Mouse (Mus musculus) kidney, embryonic 16.5 days (tissue): ENCODE data around the gene Smc2. TPM values are rescaled to one million over a fixed set of nuclear protein-coding genes. Genes with fewer than 3 reads are reported as not detected.
"Not testable (repeated sequence)": the region's sequence is repeated elsewhere in the genome, so short reads cannot be mapped to it uniquely, and the experiment has no call there.

ENCODE experiments used
- ATAC-seq: fragments of 200-750 bp; cut with Nextera tagmentation; 2 replicates; pipeline ENCODE4 v1.8.0; 2017; ENCODE audit warnings: moderate TSS enrichment; ENCODE audit not compliant: low FRiP score, low TSS enrichment
- H3K27ac ChIP-seq: fragments of 300-500 bp; sonication (generic); 2 replicates; pipeline ENCODE4 v1.5.1; 2014; ENCODE audit warnings: low read length
- H3K27me3 ChIP-seq: fragments of 300-500 bp; sonication (generic); 2 replicates; pipeline ENCODE4 v1.6.1; 2014; ENCODE audit warnings: low read length, control low read depth, mixed read lengths; ENCODE audit not compliant: insufficient read depth
- H3K36me3 ChIP-seq: fragments of 300-500 bp; sonication (generic); 2 replicates; pipeline ENCODE4 v1.6.1; 2014; ENCODE audit warnings: low read length, control low read depth, mixed read lengths; ENCODE audit not compliant: insufficient read depth
- H3K4me1 ChIP-seq: fragments of 300-500 bp; sonication (generic); 2 replicates; pipeline ENCODE4 v1.6.1; 2014; ENCODE audit warnings: low read length, control low read depth, mixed read lengths; ENCODE audit not compliant: insufficient read depth
- H3K4me2 ChIP-seq: fragments of 300-500 bp; sonication (generic); replicated peaks from 2 replicates; pipeline ENCODE4 v1.6.1; 2014; ENCODE audit warnings: low read depth, low read length
- H3K4me3 ChIP-seq: fragments of 300-500 bp; sonication (generic); 2 replicates; pipeline ENCODE4 v1.5.1; 2014; ENCODE audit warnings: mild to moderate bottlenecking, low read length
- H3K9ac ChIP-seq: fragments of 300-500 bp; sonication (generic); replicated peaks from 2 replicates; pipeline ENCODE4 v1.6.1; 2014; ENCODE audit warnings: low read length
- H3K9me3 ChIP-seq: fragments of 300-500 bp; sonication (generic); 2 replicates; pipeline ENCODE4 v1.6.1; 2016; ENCODE audit warnings: low read length, control low read depth
- WGBS: fragments of 180-500 bp; shearing (Covaris S2); extraction: QIAGEN DNeasy Blood & Tissue Kit; methylation state at CpG from one replicate; pipeline ENCODE4 v1.1.7; 2014; 5-methylcytosine and 5-hydroxymethylcytosine counted together
- polyA plus RNA-seq: library from polyadenylated mRNA; unstranded; fragments of >200 nt; fragmentation: Nextera tagmentation; extraction: Ambion mirVana; gene quantifications from 2 replicates; pipeline ENCODE4 v1.2.1, GENCODE M21; 2015

The Smc2 gene
- polyA plus RNA-seq, result 154 and 180 TPM in 2 replicates

- Histone ChIP-seq H3K9me3 (no peaks in the 10 kb centered on the region), H3K9ac (peak within 1 kb of the TSS; percentile 69), H3K27me3 (no peaks in the 10 kb centered on the region), H3K36me3 (peaks cover 19% of the 10 kb centered on the region), H3K4me2 (peak within 1 kb of the TSS; percentile 57), H3K4me3 (peak within 1 kb of the TSS; percentile 93), H3K27ac (peak within 1 kb of the TSS; percentile 51), H3K4me1 (peaks cover 8% of the 10 kb centered on the region)
- peak; percentile 99 for ATAC-seq
- WGBS, result under 1% methylated on average over 53 of the region's 53 CpGs
Observed at GRCm38 (mm10) chr4:52438886-52439664, at the start of gene Smc2. TSS of gene Smc2 (plus strand) at chr4:52439243.

- no peaks in the 10 kb centered on the region for H3K36me3 ChIP-seq
- H3K27ac ChIP-seq, result no peak overlapping the region
- H3K27me3 ChIP-seq, result no peaks in the 10 kb centered on the region
- H3K4me1 ChIP-seq, result no peaks in the 10 kb centered on the region
- no peaks in the 10 kb centered on the region for H3K9me3 ChIP-seq
- no peak overlapping the region for H3K4me3 ChIP-seq
- no peak overlapping the region for H3K9ac ChIP-seq
- 81% methylated on average over 2 of the region's 2 CpGs for WGBS
- no peak for ATAC-seq
- H3K4me2 ChIP-seq, result no peak overlapping the region
Observed at GRCm38 (mm10) chr4:52411587-52411986, 27.5 kb upstream of the Smc2 start.

- WGBS, result 46% methylated on average over 4 of the region's 4 CpGs
- Histone ChIP-seq H3K4me3 (no peak overlapping the region), H3K27me3 (no peaks in the 10 kb centered on the region), H3K9me3 (no peaks in the 10 kb centered on the region), H3K4me1 (no peaks in the 10 kb centered on the region), H3K4me2 (no peak overlapping the region), H3K36me3 (no peaks in the 10 kb centered on the region), H3K9ac (no peak overlapping the region), H3K27ac (no peak overlapping the region)
- no peak for ATAC-seq
Observed at GRCm38 (mm10) chr4:52423653-52424052, 15.4 kb upstream of the Smc2 start.

- Histone ChIP-seq H3K9me3 (no peaks in the 10 kb centered on the region), H3K4me2 (peak overlapping the region; percentile 29; the same call in 1 of the 2 replicates), H3K4me3 (no peak overlapping the region), H3K36me3 (no peaks in the 10 kb centered on the region), H3K4me1 (no peaks in the 10 kb centered on the region), H3K27me3 (no peaks in the 10 kb centered on the region), H3K27ac (no peak overlapping the region), H3K9ac (no peak overlapping the region)
- peak; percentile 90; the same call in 1 of the 2 replicates for ATAC-seq
- WGBS, result 38% methylated on average over 7 of the region's 7 CpGs
Observed at GRCm38 (mm10) chr4:52429310-52430198, 9.5 kb upstream of the Smc2 start.

GRCm38 (mm10) chr4:52435551-52435950 is 3.5 kb upstream of the Smc2 start:
- WGBS, result 93% methylated on average over 2 of the region's 2 CpGs
- H3K36me3 ChIP-seq, H3K27me3 ChIP-seq, H3K4me1 ChIP-seq, H3K4me3 ChIP-seq, H3K27ac ChIP-seq, H3K9ac ChIP-seq, H3K4me2 ChIP-seq, ATAC-seq, H3K9me3 ChIP-seq: not testable (repeated sequence)

GRCm38 (mm10) chr4:52438371-52438885 is 615 bp upstream of the Smc2 start:
- H3K27ac ChIP-seq, result peak overlapping the region; percentile 51
- no peaks in the 10 kb centered on the region for H3K27me3 ChIP-seq
- H3K4me3 ChIP-seq, result peak overlapping the region; percentile 93
- H3K9me3 ChIP-seq, result no peaks in the 10 kb centered on the region
- peaks cover 13% of the 10 kb centered on the region for H3K36me3 ChIP-seq
- H3K9ac ChIP-seq, result peak overlapping the region; percentile 69
- H3K4me2 ChIP-seq, result peak overlapping the region; percentile 57
- peaks cover 8% of the 10 kb centered on the region for H3K4me1 ChIP-seq
- ATAC-seq, result 0 out of 2 replicates have a peak, but pooled peaks have one; percentile 7
- WGBS, result under 1% methylated on average over 20 of the region's 20 CpGs

GRCm38 (mm10) chr4:52459726-52460125 is 20.7 kb downstream of the Smc2 start:
- H3K4me1 ChIP-seq, result no peaks in the 10 kb centered on the region

GRCm38 (mm10) chr4:52461321-52461720 is 22.3 kb downstream of the Smc2 start:
- H3K9ac ChIP-seq, result no peak overlapping the region
- no peaks in the 10 kb centered on the region for H3K4me1 ChIP-seq
- no peak overlapping the region for H3K27ac ChIP-seq
- H3K4me2 ChIP-seq, result no peak overlapping the region
- no peak overlapping the region for H3K4me3 ChIP-seq
- H3K27me3 ChIP-seq, result no peaks in the 10 kb centered on the region
- ATAC-seq, result no peak
- peaks cover 27% of the 10 kb centered on the region for H3K36me3 ChIP-seq
- WGBS, result 88% methylated on average over 5 of the region's 5 CpGs
- no peaks in the 10 kb centered on the region for H3K9me3 ChIP-seq

More at GRCm38 (mm10) chr4:52459726-52460125, 20.7 kb downstream of the Smc2 start:
- no peak for ATAC-seq
- Histone ChIP-seq H3K9me3 (no peaks in the 10 kb centered on the region), H3K27me3 (no peaks in the 10 kb centered on the region), H3K4me3 (no peak overlapping the region), H3K4me2 (no peak overlapping the region), H3K9ac (no peak overlapping the region), H3K27ac (no peak overlapping the region), H3K36me3 (peaks cover 34% of the 10 kb centered on the region)
- 97% methylated on average over 1 of the region's 1 CpGs for WGBS

GRCm38 (mm10) chr4:52473431-52473830 is 34.4 kb downstream of the Smc2 start:
- Histone ChIP-seq H3K27ac (no peak overlapping the region), H3K36me3 (peaks cover 40% of the 10 kb centered on the region), H3K9me3 (no peaks in the 10 kb centered on the region), H3K27me3 (no peaks in the 10 kb centered on the region), H3K4me2 (no peak overlapping the region), H3K4me1 (no peaks in the 10 kb centered on the region), H3K9ac (no peak overlapping the region), H3K4me3 (no peak overlapping the region)
- no peak for ATAC-seq
- 71% methylated on average over 3 of the region's 3 CpGs for WGBS
